Mouse (Mus musculus): ENCODE measurements around the gene Usp45. TPM values are rescaled to one million over a fixed set of nuclear protein-coding genes. Genes with fewer than 3 reads are reported as not detected.

Usp45 gene
- polyA plus RNA-seq, 1 experiment from 2014 or later: 24.4 TPM

- ChIA-PET CTCF (no interaction called here), POLR2A (interaction anchor here (0.7 kb wide), 1 partner anchor 10 kb away, joined by 3 read pairs; no protein-coding TSS in a partner anchor)
- in situ Hi-C loops (cut with MboI; ENCODE audit: low pct_unique_long_range_greater_than_20kb): no loop called here
- no peaks in the 10 kb centered on the region for H3K27me3 ChIP-seq
- TF ChIP-seq CTCF (IDR thresholded peaks at IDR 0.05): no peak
- ATAC-seq: no peak
- DNase-seq (ENCODE audit: low read depth, low spot score): no peak
These were observed 5.4 kb upstream of the Usp45 start for GRCm38 (mm10) chr4:21761416-21762160.

- DNase-seq (ENCODE audit: low read depth, low spot score) (no peak), ATAC-seq (no peak)
- no peak for TF ChIP-seq CTCF (IDR thresholded peaks at IDR 0.05)
- ChIA-PET CTCF (no interaction called here), POLR2A (no interaction called here)
- H3K27me3 ChIP-seq: no peaks in the 10 kb centered on the region
- in situ Hi-C loops (cut with MboI; ENCODE audit: low pct_unique_long_range_greater_than_20kb): no loop called here
These were observed 3.1 kb upstream of the Usp45 start for GRCm38 (mm10) chr4:21763827-21764226.

GRCm38 (mm10) chr4:21766171-21766862, 639 bp upstream of the Usp45 start:
- POLR2A ChIA-PET: no interaction called here
- no peaks in the 10 kb centered on the region for H3K27me3 ChIP-seq
- no peak for TF ChIP-seq CTCF (IDR thresholded peaks at IDR 0.05)
- CTCF ChIA-PET: interaction anchor here (0.7 to 1.8 kb wide), 5 partner anchors 10 to 29 kb away, joined by 3 to 5 read pairs (median 4); no protein-coding TSS in a partner anchor
- in situ Hi-C loops (cut with MboI; ENCODE audit: low pct_unique_long_range_greater_than_20kb): no loop called here
- DNase-seq (ENCODE audit: low read depth, low spot score) (no peak), ATAC-seq (peak; percentile 13)

- in situ Hi-C loops (cut with MboI; ENCODE audit: low pct_unique_long_range_greater_than_20kb): no loop called here
- no peak for TF ChIP-seq CTCF (IDR thresholded peaks at IDR 0.05)
- DNase-seq (ENCODE audit: low read depth, low spot score) (no peak), ATAC-seq (no peak)
- no peaks in the 10 kb centered on the region for H3K27me3 ChIP-seq
- POLR2A ChIA-PET: no interaction called here
- CTCF ChIA-PET: no interaction called here
These were observed 4.1 kb downstream of the Usp45 start for GRCm38 (mm10) chr4:21771064-21771463.

GRCm38 (mm10) chr4:21772306-21772705, 5.3 kb downstream of the Usp45 start:
- ChIA-PET POLR2A (no interaction called here), CTCF (no interaction called here)
- TF ChIP-seq CTCF (IDR thresholded peaks at IDR 0.05): no peak
- in situ Hi-C loops (cut with MboI; ENCODE audit: low pct_unique_long_range_greater_than_20kb): no loop called here
- DNase-seq (ENCODE audit: low read depth, low spot score): no peak
- no peaks in the 10 kb centered on the region for H3K27me3 ChIP-seq
- no peak for ATAC-seq

- in situ Hi-C loops (cut with MboI; ENCODE audit: low pct_unique_long_range_greater_than_20kb): no loop called here
- TF ChIP-seq CTCF (IDR thresholded peaks at IDR 0.05): no peak
- DNase-seq (ENCODE audit: low read depth, low spot score) (no peak), ATAC-seq (peak; percentile 98)
- ChIA-PET POLR2A (no interaction called here), CTCF (interaction anchor here (1.4 kb wide), 1 partner anchor 9 kb away, joined by 5 read pairs; the partner anchor contains the start of genes Tstd3 and Usp45)
- H3K27me3 ChIP-seq: no peaks in the 10 kb centered on the region
These were observed 9.4 kb downstream of the Usp45 start for GRCm38 (mm10) chr4:21776091-21776945.

- TF ChIP-seq CTCF (IDR thresholded peaks at IDR 0.05): no peak
- DNase-seq (ENCODE audit: low read depth, low spot score) (no peak), ATAC-seq (no peak)
- H3K27me3 ChIP-seq: no peaks in the 10 kb centered on the region
- ChIA-PET POLR2A (no interaction called here), CTCF (no interaction called here)
- in situ Hi-C loops (cut with MboI; ENCODE audit: low pct_unique_long_range_greater_than_20kb): no loop called here
These were observed 9.9 kb downstream of the Usp45 start for GRCm38 (mm10) chr4:21776946-21777265.

GRCm38 (mm10) chr4:21780816-21781726, 14.1 kb downstream of the Usp45 start:
- CTCF ChIA-PET: interaction anchor here (1.3 kb wide), 1 partner anchor 14 kb away, joined by 3 read pairs; the partner anchor contains the start of genes Tstd3 and Usp45
- ATAC-seq: peak; percentile 51
- H3K27me3 ChIP-seq: no peaks in the 10 kb centered on the region
- no peak for TF ChIP-seq CTCF (IDR thresholded peaks at IDR 0.05)
- in situ Hi-C loops (cut with MboI; ENCODE audit: low pct_unique_long_range_greater_than_20kb): no loop called here
- POLR2A ChIA-PET: no interaction called here
- no peak for DNase-seq (ENCODE audit: low read depth, low spot score)

GRCm38 (mm10) chr4:21786268-21786667, 19.3 kb downstream of the Usp45 start:
- no peak for ATAC-seq

GRCm38 (mm10) chr4:21788903-21789302, 21.9 kb downstream of the Usp45 start:
- ATAC-seq (no peak), DNase-seq (ENCODE audit: low read depth, low spot score) (no peak)
- no peak for TF ChIP-seq CTCF (IDR thresholded peaks at IDR 0.05)
- POLR2A ChIA-PET: no interaction called here
- CTCF ChIA-PET: no interaction called here
- no peaks in the 10 kb centered on the region for H3K27me3 ChIP-seq
- in situ Hi-C loops (cut with MboI; ENCODE audit: low pct_unique_long_range_greater_than_20kb): no loop called here

More at GRCm38 (mm10) chr4:21786268-21786667, 19.3 kb downstream of the Usp45 start:
- CTCF ChIA-PET: interaction anchor here (1.9 kb wide), 1 partner anchor 19 kb away, joined by 4 read pairs; the partner anchor contains the start of genes Tstd3 and Usp45
- POLR2A ChIA-PET: no interaction called here
- H3K27me3 ChIP-seq: no peaks in the 10 kb centered on the region
- in situ Hi-C loops (cut with MboI; ENCODE audit: low pct_unique_long_range_greater_than_20kb): no loop called here
- DNase-seq (ENCODE audit: low read depth, low spot score): no peak
- TF ChIP-seq CTCF (IDR thresholded peaks at IDR 0.05): no peak
